Mouse (Mus musculus): ENCODE data around the gene Ubqln1. TPM values are rescaled to one million over a fixed set of nuclear protein-coding genes. Genes with fewer than 3 reads are reported as not detected.
A peak's percentile ranks its signal among the peaks of the same experiment; 100 is the strongest.

The Ubqln1 gene
- polyA plus RNA-seq, 2 experiments: 28.6 to 28.8 TPM

DNA sequence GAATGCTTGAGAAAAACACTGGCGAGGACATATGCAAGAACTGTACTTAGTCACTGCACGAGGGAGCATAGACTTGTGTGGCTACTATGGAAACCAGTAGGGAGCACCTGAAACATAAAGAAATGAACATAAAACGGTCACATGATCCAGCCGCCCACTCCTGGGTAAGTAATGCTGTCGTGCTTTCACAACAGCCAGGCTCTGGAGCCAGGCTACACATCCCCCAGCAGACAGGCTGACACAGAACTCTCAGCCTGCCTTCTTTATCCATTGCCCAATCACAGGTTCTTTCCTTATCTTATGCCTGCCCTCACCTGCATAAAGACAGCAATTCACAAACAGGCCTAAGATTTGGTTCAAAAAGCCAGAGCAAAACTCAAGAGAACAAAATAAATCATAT lies 26.0 kb downstream of the Ubqln1 start:
- no peak for TF ChIP-seq EP300 (IDR thresholded peaks at IDR 0.05; ENCODE audit: low read depth)
- no peak for TF ChIP-seq CTCF (IDR thresholded peaks at IDR 0.05; ENCODE audit: low read depth)
- ATAC-seq (ENCODE audit: insufficient read depth): 0 out of 2 replicates have a peak, but pooled peaks have one; percentile 39

DNA sequence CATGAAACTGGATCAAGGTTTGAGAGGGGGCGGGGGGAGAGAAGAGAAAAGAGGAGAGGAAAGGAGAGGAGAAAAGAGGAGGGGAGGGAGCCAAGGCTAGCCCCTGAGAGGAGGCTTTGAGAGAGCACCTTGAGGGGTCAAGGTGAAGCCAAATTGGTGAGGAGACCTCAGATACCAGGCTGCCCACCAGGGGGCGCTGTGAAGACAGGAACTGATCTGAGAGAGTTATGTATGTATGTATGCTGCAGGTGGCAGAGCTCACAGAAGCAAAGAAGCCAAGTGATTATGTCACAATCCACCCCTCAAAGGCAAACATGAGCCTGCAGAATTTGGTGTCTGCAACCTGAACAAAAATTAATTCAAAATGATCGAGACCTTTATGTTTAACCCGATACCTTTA lies 27.0 kb downstream of the Ubqln1 start:
- H3K4me2 ChIP-seq (ENCODE audit: low read depth): no peak overlapping the region
- H3K9ac ChIP-seq (replicated peaks): no peak overlapping the region
- H3K4me1 ChIP-seq (replicated peaks; ENCODE audit: control insufficient read depth in 2 of 2, insufficient read depth in 2 of 2, low read length in 1 of 2): no peaks in the 10 kb centered on the region
- H3K4me3 ChIP-seq (ENCODE audit: insufficient read depth in 1 of 2, low read depth in 2 of 2, low read length in 2 of 2): no peak overlapping the region
- WGBS (ENCODE audit: insufficient replicate concordance): 58% methylated on average over 4 of the region's 4 CpGs
- DNase-seq (ENCODE audit: low read depth in 3 of 3, low spot score in 3 of 3): peak; percentile 57 to 67 (median 59)
- peaks cover 27% of the 10 kb centered on the region for H3K36me3 ChIP-seq (replicated peaks; ENCODE audit: control insufficient read depth, insufficient read depth, low read depth)
- TF ChIP-seq CTCF (IDR thresholded peaks at IDR 0.05; ENCODE audit: low read depth) (peak; percentile 96), EP300 (IDR thresholded peaks at IDR 0.05; ENCODE audit: low read depth) (no peak)
- H3K27ac ChIP-seq: no peak overlapping the region
- H3K27me3 ChIP-seq (ENCODE audit: control insufficient read depth, insufficient read depth, low read length): no peaks in the 10 kb centered on the region
- ATAC-seq (ENCODE audit: insufficient read depth): 0 out of 2 replicates have a peak, but pooled peaks have one; percentile 41
- no peaks in the 10 kb centered on the region for H3K9me3 ChIP-seq (ENCODE audit: control insufficient read depth, low read length)

More for the DNA sequence above, 26.0 kb downstream of the Ubqln1 start:
- Histone ChIP-seq H3K9ac (replicated peaks) (no peak overlapping the region), H3K36me3 (replicated peaks; ENCODE audit: control insufficient read depth, insufficient read depth, low read depth) (peaks cover 27% of the 10 kb centered on the region), H3K27me3 (ENCODE audit: control insufficient read depth, insufficient read depth, low read length) (no peaks in the 10 kb centered on the region), H3K4me2 (ENCODE audit: low read depth) (no peak overlapping the region), H3K4me3 (ENCODE audit: insufficient read depth in 1 of 2, low read depth in 2 of 2, low read length in 2 of 2) (no peak overlapping the region), H3K9me3 (ENCODE audit: control insufficient read depth, low read length) (no peaks in the 10 kb centered on the region), H3K27ac (no peak overlapping the region), H3K4me1 (replicated peaks; ENCODE audit: control insufficient read depth in 2 of 2, insufficient read depth in 2 of 2, low read length in 1 of 2) (no peaks in the 10 kb centered on the region)
- WGBS (ENCODE audit: insufficient replicate concordance): 70% methylated on average over 5 of the region's 5 CpGs
- DNase-seq (ENCODE audit: low read depth in 3 of 3, low spot score in 3 of 3): no peak

DNA sequence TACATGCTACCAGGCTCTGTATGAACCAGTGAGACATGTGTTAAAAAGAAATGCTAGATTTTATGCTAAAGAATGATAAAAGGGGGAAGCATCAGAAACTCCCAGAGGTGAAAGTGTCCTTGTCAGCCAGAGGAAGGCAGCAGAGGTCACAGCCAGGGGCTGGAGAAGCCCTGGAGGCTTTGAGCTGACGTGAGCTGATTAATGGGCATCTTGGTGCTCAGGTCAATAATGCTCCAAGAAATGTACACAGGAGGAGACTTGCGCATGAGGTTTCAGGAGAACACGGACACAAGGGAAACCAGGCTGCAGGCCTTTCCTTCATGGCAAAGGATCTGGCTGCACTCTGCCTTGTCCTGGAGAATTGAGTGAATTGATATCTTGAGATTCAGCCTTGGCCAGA lies 27.7 kb downstream of the Ubqln1 start:
- no peak overlapping the region for H3K4me3 ChIP-seq (ENCODE audit: insufficient read depth in 1 of 2, low read depth in 2 of 2, low read length in 2 of 2)
- H3K36me3 ChIP-seq (replicated peaks; ENCODE audit: control insufficient read depth, insufficient read depth, low read depth): peaks cover 31% of the 10 kb centered on the region
- ATAC-seq (ENCODE audit: insufficient read depth): no peak

DNA sequence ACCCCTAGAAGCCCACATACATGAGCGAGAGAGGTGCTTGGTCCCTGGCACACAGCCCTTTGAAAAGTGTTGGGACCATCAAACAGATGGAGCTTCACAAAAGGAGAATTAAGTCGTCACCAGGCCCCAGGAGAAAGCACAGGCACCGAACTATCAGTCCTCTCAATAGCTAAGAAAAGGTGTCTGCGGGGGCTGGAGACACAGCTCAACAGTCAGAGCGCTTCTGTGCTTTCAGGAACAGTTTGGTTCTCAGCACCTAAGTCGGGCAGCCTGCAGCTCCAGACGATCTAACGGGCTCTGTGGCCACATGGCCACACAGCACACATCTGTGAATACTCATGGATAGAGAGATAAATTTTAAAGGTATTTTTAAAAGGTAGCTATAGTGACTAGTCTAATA lies 29.2 kb downstream of the Ubqln1 start:
- peaks cover 22% of the 10 kb centered on the region for H3K36me3 ChIP-seq (replicated peaks; ENCODE audit: control insufficient read depth, insufficient read depth, low read depth)
- no peaks in the 10 kb centered on the region for H3K9me3 ChIP-seq (ENCODE audit: control insufficient read depth, low read length)
- H3K27me3 ChIP-seq (ENCODE audit: control insufficient read depth, insufficient read depth, low read length): no peaks in the 10 kb centered on the region
- no peak for DNase-seq (ENCODE audit: low read depth in 3 of 3, low spot score in 3 of 3)
- no peaks in the 10 kb centered on the region; a peak in 1 of 4 replicates for H3K4me1 ChIP-seq (replicated peaks; ENCODE audit: control insufficient read depth in 2 of 2, insufficient read depth in 2 of 2, low read length in 1 of 2)
- TF ChIP-seq EP300 (IDR thresholded peaks at IDR 0.05; ENCODE audit: low read depth) (no peak), CTCF (IDR thresholded peaks at IDR 0.05; ENCODE audit: low read depth) (no peak)
- no peak for ATAC-seq (ENCODE audit: insufficient read depth)
- no peak overlapping the region for H3K4me2 ChIP-seq (ENCODE audit: low read depth)
- 86% methylated on average over 8 of the region's 8 CpGs for WGBS (ENCODE audit: insufficient replicate concordance)
- no peak overlapping the region for H3K4me3 ChIP-seq (ENCODE audit: insufficient read depth in 1 of 2, low read depth in 2 of 2, low read length in 2 of 2)
- no peak overlapping the region for H3K9ac ChIP-seq (replicated peaks)
- no peak overlapping the region for H3K27ac ChIP-seq

More for the DNA sequence above, 27.7 kb downstream of the Ubqln1 start:
- H3K9ac ChIP-seq (replicated peaks): no peak overlapping the region
- H3K27ac ChIP-seq: no peak overlapping the region
- H3K27me3 ChIP-seq (ENCODE audit: control insufficient read depth, insufficient read depth, low read length): no peaks in the 10 kb centered on the region
- WGBS (ENCODE audit: insufficient replicate concordance): 92% methylated on average over 3 of the region's 3 CpGs
- H3K4me2 ChIP-seq (ENCODE audit: low read depth): no peak overlapping the region
- H3K4me1 ChIP-seq (replicated peaks; ENCODE audit: control insufficient read depth in 2 of 2, insufficient read depth in 2 of 2, low read length in 1 of 2): no peaks in the 10 kb centered on the region
- no peak for DNase-seq (ENCODE audit: low read depth in 3 of 3, low spot score in 3 of 3)
- TF ChIP-seq EP300 (IDR thresholded peaks at IDR 0.05; ENCODE audit: low read depth) (no peak), CTCF (IDR thresholded peaks at IDR 0.05; ENCODE audit: low read depth) (no peak)
- no peaks in the 10 kb centered on the region for H3K9me3 ChIP-seq (ENCODE audit: control insufficient read depth, low read length)

DNA sequence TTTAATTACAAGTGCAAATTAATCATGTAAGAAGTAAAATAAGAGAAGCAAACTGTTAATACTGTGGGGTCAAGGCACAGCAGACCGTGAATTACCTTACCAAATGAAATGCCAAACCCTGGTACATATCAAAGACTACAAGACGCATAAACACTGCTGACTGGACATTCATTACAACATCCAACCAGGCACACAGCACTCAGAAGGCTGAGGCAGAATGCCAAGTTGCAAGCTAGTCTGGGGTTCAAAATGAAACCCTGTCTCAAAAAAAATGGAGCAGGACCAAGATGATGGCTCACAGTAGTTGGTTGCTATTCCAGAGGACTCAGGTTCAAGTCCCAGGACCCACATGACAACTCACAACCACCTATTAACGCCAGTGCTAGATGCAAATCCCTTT lies 31.3 kb downstream of the Ubqln1 start:
- TF ChIP-seq CTCF (IDR thresholded peaks at IDR 0.05; ENCODE audit: low read depth) (no peak), EP300 (IDR thresholded peaks at IDR 0.05; ENCODE audit: low read depth) (no peak)
- no peak overlapping the region for H3K9ac ChIP-seq (replicated peaks)
- H3K4me1 ChIP-seq (replicated peaks; ENCODE audit: control insufficient read depth in 2 of 2, insufficient read depth in 2 of 2, low read length in 1 of 2): no peaks in the 10 kb centered on the region; a peak in 1 of 4 replicates
- ATAC-seq (ENCODE audit: insufficient read depth): no peak
- H3K4me2 ChIP-seq (ENCODE audit: low read depth): no peak overlapping the region
- H3K36me3 ChIP-seq (replicated peaks; ENCODE audit: control insufficient read depth, insufficient read depth, low read depth): peaks cover 23% of the 10 kb centered on the region
- H3K4me3 ChIP-seq (ENCODE audit: insufficient read depth in 1 of 2, low read depth in 2 of 2, low read length in 2 of 2): no peak overlapping the region
- no peak overlapping the region for H3K27ac ChIP-seq
- H3K9me3 ChIP-seq (ENCODE audit: control insufficient read depth, low read length): no peaks in the 10 kb centered on the region
- 92% methylated on average over 3 of the region's 3 CpGs for WGBS (ENCODE audit: insufficient replicate concordance)
- H3K27me3 ChIP-seq (ENCODE audit: control insufficient read depth, insufficient read depth, low read length): no peaks in the 10 kb centered on the region
- no peak for DNase-seq (ENCODE audit: low read depth in 3 of 3, low spot score in 3 of 3)
